Mouse (Mus musculus): ENCODE data around the gene Sf1.

The Sf1 gene

GRCm38 (mm10) chr19:6341453-6342077 lies 21.9 kb upstream of the Sf1 start:
- DNase-seq, result peak in 1 of 2 experiments; percentile 46

GRCm38 (mm10) chr19:6342276-6342933 lies 21.1 kb upstream of the Sf1 start:
- DNase-seq, result peak in 1 of 2 experiments; percentile 57

- no peak for DNase-seq
Measured at GRCm38 (mm10) chr19:6343066-6343925, 20.2 kb upstream of the Sf1 start.

GRCm38 (mm10) chr19:6343996-6344395 lies 19.5 kb upstream of the Sf1 start:
- DNase-seq, result no peak

GRCm38 (mm10) chr19:6346023-6346422 lies 17.5 kb upstream of the Sf1 start:
- DNase-seq, result no peak

GRCm38 (mm10) chr19:6346661-6347060 lies 16.8 kb upstream of the Sf1 start:
- DNase-seq, result no peak

GRCm38 (mm10) chr19:6347615-6348014 lies 15.9 kb upstream of the Sf1 start:
- no peak for DNase-seq

GRCm38 (mm10) chr19:6348717-6349116 lies 14.8 kb upstream of the Sf1 start:
- DNase-seq, result no peak

GRCm38 (mm10) chr19:6349215-6349983 lies 14.1 kb upstream of the Sf1 start:
- DNase-seq, result no peak

GRCm38 (mm10) chr19:6351431-6352106 lies 11.9 kb upstream of the Sf1 start:
- DNase-seq, result no peak

- DNase-seq, result no peak
Measured at GRCm38 (mm10) chr19:6352107-6352505, 11.4 kb upstream of the Sf1 start.

GRCm38 (mm10) chr19:6354030-6354429 lies 9.5 kb upstream of the Sf1 start:
- no peak for DNase-seq

GRCm38 (mm10) chr19:6361291-6361690 lies 2.2 kb upstream of the Sf1 start:
- no peak for DNase-seq

GRCm38 (mm10) chr19:6363091-6363410 lies 439 bp upstream of the Sf1 start:
- DNase-seq, result no peak

GRCm38 (mm10) chr19:6364317-6364725 lies 831 bp downstream of the Sf1 start:
- peak; percentile 86 to 91 for DNase-seq

- DNase-seq, result no peak
Measured at GRCm38 (mm10) chr19:6364842-6365241, 1.4 kb downstream of the Sf1 start.

- DNase-seq, result no peak
Measured at GRCm38 (mm10) chr19:6370175-6370574, 6.7 kb downstream of the Sf1 start.

GRCm38 (mm10) chr19:6372433-6372832 lies 8.9 kb downstream of the Sf1 start:
- DNase-seq, result no peak

GRCm38 (mm10) chr19:6373539-6374400 lies 10.3 kb downstream of the Sf1 start:
- peak; percentile 50 to 70 for DNase-seq

GRCm38 (mm10) chr19:6374571-6374970 lies 11.1 kb downstream of the Sf1 start:
- no peak for DNase-seq

All from thymus, adult 18-20 months (tissue).